Mouse (Mus musculus) neural tube, postnatal 0 days (tissue): ENCODE results near the gene Ticrr. TPM values are rescaled to one million over a fixed set of nuclear protein-coding genes. Genes with fewer than 3 reads are reported as not detected.

Experiments used
- polyA plus RNA-seq: library from polyadenylated mRNA; unstranded; fragments of >200 nt; fragmentation: Nextera tagmentation; extraction: Ambion mirVana; gene quantifications from 2 replicates; pipeline ENCODE4 v1.2.1, GENCODE M21; 2015

Ticrr gene
- polyA plus RNA-seq: 0.83 and 1.2 TPM in 2 replicates

DNA sequence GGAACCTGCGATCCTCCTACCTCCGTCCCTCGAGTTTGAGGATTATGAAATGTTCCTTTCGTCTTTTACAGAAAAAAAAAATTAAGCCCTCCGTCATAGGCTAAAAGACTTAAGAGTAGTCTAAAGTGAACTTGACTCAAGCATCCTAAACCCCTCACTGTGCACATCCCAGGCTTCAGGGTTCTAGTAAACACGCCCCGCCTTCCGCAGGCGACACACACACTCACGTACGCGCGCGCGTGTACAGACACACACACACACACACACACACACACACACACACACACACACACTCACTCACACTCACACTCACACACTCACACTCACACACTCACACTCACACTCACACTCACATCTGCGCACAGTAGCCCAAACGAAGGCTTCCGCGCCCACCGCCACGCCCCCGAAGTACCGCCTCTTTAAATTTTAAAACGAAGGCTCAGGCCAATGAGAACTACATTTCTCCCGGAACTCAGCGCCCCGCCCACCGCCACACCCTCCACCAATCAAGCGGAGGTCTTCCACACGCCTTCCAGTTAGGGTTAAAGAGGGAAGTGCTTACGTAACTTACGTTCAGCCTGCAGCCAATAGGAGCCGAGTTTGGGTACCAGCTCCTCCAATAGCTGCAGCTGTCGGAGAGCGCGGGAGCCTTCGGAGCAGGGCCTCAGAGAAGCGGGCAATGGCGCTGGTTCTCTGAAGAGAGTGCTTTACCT, at the start of gene Ticrr:
TSS of gene Ticrr (plus strand) at position 619 of the 713 bp plus-strand sequence.

DNA sequence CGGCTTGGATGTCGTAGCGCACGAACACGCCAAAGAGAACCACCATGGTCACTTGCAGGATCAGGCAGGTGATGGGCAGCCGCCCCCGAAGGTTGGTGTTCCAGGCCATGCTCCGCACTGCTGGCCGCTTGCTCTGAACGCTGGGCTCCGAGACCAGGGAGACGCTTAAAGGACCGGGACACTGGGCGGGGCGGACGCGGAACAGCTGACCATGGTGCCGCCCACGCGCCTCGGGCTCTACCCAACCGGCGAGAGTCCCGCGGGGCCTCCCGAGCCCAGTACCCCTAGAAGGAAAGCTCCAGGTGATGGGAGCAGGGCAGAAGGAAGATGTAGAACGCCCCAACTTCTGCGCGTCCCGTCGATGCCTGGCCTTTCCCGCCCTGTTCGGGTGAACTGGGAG, 42.6 kb upstream of the Ticrr start, which contains the start of gene Rhcg:
TSS of gene Rhcg (minus strand) at position 240 of the 400 bp plus-strand sequence.

DNA sequence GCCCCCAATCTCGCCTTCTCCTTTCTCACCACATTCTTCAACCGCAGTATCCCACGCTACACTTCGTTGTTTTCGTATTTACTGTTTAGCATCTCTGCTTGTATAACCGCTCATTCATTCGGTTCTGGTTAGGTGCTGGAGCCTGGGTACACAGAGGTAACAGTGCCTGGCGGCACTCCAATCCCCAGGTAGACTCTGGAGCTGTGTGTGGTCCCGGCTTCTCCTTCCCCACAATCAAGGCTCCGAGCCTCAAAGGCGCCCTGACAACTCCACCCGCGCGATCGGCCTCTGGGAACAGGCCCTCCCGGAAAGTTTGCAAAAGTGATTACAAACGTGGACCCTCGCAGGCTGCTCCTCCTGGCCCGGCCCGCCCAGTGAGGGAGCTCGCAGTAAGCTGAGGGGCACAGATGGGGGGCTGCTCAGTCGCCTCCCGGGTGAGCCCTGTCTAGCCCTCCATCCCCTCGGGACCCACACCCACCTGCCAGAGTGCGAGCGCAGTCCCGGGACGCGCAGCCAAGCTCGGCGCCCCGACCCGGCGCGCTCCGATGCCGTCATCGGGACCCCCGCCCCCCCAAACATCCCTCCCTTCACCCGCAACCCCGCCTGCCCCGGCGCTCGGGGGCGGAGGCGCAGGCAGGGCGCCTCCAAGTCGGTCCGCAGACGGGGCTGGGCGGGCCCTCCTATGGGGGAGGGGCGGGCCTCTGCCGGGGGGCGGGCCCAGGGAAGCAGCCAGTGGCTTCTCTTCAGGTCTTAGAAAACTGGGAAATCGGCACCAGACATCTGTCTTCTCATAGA, 55.4 kb downstream of the Ticrr start, which contains the start of gene Kif7:
TSS of gene Kif7 (minus strand) at position 534 of the 795 bp plus-strand sequence.

DNA sequence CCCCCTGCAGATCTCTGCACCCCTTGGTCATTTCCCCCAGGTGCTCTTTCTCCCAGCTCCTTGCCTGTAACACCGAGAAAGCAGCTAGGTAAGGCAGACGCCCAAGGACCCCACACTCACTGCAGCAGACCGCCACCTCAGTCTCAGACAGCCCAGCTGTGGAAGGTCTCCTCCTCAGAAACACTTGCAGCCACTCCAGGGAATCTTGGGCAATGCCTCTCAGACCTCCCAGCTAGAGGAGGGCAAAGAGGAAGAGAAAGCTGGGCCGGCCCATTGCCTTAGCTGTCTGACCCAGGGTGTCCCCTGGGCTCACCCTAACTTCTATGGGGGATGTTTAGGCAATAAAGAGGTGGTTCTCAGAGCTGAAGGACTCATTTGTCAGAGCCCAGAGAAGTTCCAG, 72.6 kb downstream of the Ticrr start, which contains the start of gene Plin1:
TSS of gene Plin1 (minus strand) at position 282 of the 400 bp plus-strand sequence.

DNA sequence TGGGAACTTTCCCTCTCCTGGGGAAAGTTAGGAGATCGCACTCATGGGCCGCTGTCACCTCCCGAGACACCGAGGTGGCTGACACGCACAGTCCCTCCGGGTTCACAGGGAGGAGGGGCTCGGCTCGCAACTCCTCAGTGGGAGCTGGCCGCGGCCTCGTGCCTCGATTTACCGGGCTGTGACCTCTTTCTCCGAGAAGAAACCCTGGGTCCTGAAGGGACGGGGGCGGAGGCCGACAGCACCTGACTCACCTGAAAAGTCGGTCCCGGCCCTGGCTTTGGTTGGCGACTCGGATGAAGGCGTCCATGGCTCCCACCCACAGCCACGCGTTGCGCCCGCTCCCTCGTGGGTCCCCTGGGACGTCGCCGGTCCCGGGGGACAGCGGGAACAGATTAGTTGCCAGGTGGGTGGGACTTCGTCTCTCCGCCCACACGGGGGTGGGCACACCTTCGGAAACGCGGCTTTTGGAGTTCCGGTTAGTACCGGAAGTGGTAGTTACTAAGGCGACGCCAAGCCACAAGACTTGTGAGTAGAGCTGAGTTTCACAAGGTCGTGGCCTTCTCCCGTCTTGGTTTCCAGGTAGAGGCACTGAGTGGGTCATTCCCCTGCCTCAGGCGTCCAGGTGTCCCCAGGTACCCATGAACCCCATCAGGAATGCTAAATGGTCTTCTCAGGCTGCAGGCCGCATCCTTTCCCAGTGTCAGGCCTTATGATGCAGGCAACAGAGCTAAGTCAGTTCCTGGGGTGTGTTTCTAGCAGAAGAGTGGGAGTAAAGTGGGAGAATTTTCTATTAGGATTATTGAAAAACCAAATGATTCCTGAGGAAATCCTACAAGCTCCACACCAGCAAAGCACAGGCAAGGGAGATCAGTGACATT, 82.9 kb downstream of the Ticrr start, which contains the start of the genes Pex11a and Wdr93:
TSS of gene Pex11a (minus strand) at position 473 of the 878 bp plus-strand sequence.
TSS of gene Wdr93 (plus strand) at position 505 of the 878 bp plus-strand sequence.

Other genes with a start within 250 kb of the Ticrr start
- gene Polg, start 193.8 kb upstream of the Ticrr start, polyA plus RNA-seq: 22.0 and 26.4 TPM in 2 replicates
- 9.0 and 9.9 TPM in 2 replicates for gene Rhcg, start 42.5 kb upstream of the Ticrr start, polyA plus RNA-seq
- gene Kif7, start 55.5 kb downstream of the Ticrr start, polyA plus RNA-seq: 2.0 and 2.4 TPM in 2 replicates
- 0.51 TPM in 1 of 2 replicates, not detected in the other for gene Plin1, start 72.7 kb downstream of the Ticrr start, polyA plus RNA-seq
- gene Pex11a, start 82.9 kb downstream of the Ticrr start, polyA plus RNA-seq: 14.9 and 19.5 TPM in 2 replicates
- gene Wdr93, start 83.0 kb downstream of the Ticrr start, polyA plus RNA-seq: 0.17 and 0.26 TPM in 2 replicates
- gene Mesp1, start 133.6 kb downstream of the Ticrr start, polyA plus RNA-seq: 0.48 TPM in 2 replicates
- gene Mesp2, start 150.5 kb downstream of the Ticrr start, polyA plus RNA-seq: 1.2 and 1.3 TPM in 2 replicates
- gene Anpep, start 200.9 kb downstream of the Ticrr start, polyA plus RNA-seq: 5.0 and 6.3 TPM in 2 replicates